Mouse (Mus musculus) neural tube, embryonic 13.5 days (tissue): ENCODE data around the gene Rapgef4. TPM values are rescaled to one million over a fixed set of nuclear protein-coding genes. Genes with fewer than 3 reads are reported as not detected.

ENCODE experiments used
- ATAC-seq: fragments of 200-750 bp; cut with Nextera tagmentation; 2 replicates; pipeline ENCODE4 v1.8.0; 2017; ENCODE audit warnings: low read depth, mild to moderate bottlenecking, moderate TSS enrichment, moderate library complexity
- H3K27ac ChIP-seq: fragments of 300-500 bp; sonication (generic); replicated peaks from 2 replicates; pipeline ENCODE4 v1.5.1; 2015; ENCODE audit warnings: moderate library complexity, mild to moderate bottlenecking, inconsistent platforms
- H3K27me3 ChIP-seq: fragments of 300-500 bp; sonication (generic); 2 replicates; pipeline ENCODE4 v1.6.1; 2015; ENCODE audit warnings: mild to moderate bottlenecking, inconsistent platforms
- H3K36me3 ChIP-seq: fragments of 300-500 bp; sonication (generic); 2 replicates; pipeline ENCODE4 v1.6.1; 2015; ENCODE audit warnings: mild to moderate bottlenecking, inconsistent platforms
- H3K4me1 ChIP-seq: fragments of 300-500 bp; sonication (generic); replicated peaks from 2 replicates; pipeline ENCODE4 v1.6.1; 2015; ENCODE audit warnings: inconsistent platforms
- H3K4me2 ChIP-seq: fragments of 300-500 bp; sonication (generic); 2 replicates; pipeline ENCODE4 v1.6.1; 2015; ENCODE audit warnings: inconsistent platforms, mild to moderate bottlenecking, moderate library complexity
- H3K4me3 ChIP-seq: fragments of 300-500 bp; sonication (generic); 2 replicates; pipeline ENCODE4 v1.5.1; 2015; ENCODE audit warnings: mild to moderate bottlenecking, inconsistent platforms
- H3K9ac ChIP-seq: fragments of 300-500 bp; sonication (generic); 2 replicates; pipeline ENCODE4 v1.6.1; 2015; ENCODE audit warnings: moderate library complexity, mild to moderate bottlenecking, inconsistent platforms
- H3K9me3 ChIP-seq: fragments of 300-500 bp; sonication (generic); 2 replicates; pipeline ENCODE4 v1.6.1; 2016; ENCODE audit warnings: inconsistent platforms
- WGBS: fragments of 180-500 bp; shearing (Covaris S2); methylation state at CpG from one replicate; pipeline ENCODE4 v1.1.7; 2015; 5-methylcytosine and 5-hydroxymethylcytosine counted together
- polyA plus RNA-seq: library from polyadenylated mRNA; unstranded; fragments of >200 nt; fragmentation: Nextera tagmentation; extraction: Ambion mirVana; gene quantifications from 2 replicates; pipeline ENCODE4 v1.2.1, GENCODE M21; 2015

The Rapgef4 gene
- polyA plus RNA-seq, 1 experiment from 2014 or later, result 24.7 TPM

GRCm38 (mm10) chr2:72093402-72094037, 112.5 kb downstream of the Rapgef4 start:
- peak overlapping the region; percentile 55 for H3K9ac ChIP-seq
- H3K36me3 ChIP-seq, result no peaks in the 10 kb centered on the region
- H3K27me3 ChIP-seq, result no peaks in the 10 kb centered on the region
- ATAC-seq, result peak; percentile 74
- peak overlapping the region; percentile 88 for H3K27ac ChIP-seq
- peak overlapping the region; percentile 49 for H3K4me2 ChIP-seq
- 11% methylated on average over 20 of the region's 20 CpGs for WGBS
- peaks cover 38% of the 10 kb centered on the region for H3K4me1 ChIP-seq
- no peaks in the 10 kb centered on the region for H3K9me3 ChIP-seq
- H3K4me3 ChIP-seq, result peak overlapping the region; percentile 33

- Histone ChIP-seq H3K4me1 (peaks cover 38% of the 10 kb centered on the region), H3K9me3 (no peaks in the 10 kb centered on the region), H3K4me2 (peak overlapping the region; percentile 49), H3K27ac (peak overlapping the region; percentile 88), H3K9ac (peak overlapping the region; percentile 55), H3K36me3 (no peaks in the 10 kb centered on the region), H3K4me3 (peak overlapping the region; percentile 33), H3K27me3 (no peaks in the 10 kb centered on the region)
- no peak for ATAC-seq
- WGBS, result 47% methylated on average over 8 of the region's 8 CpGs
These were observed 113.0 kb downstream of the Rapgef4 start for GRCm38 (mm10) chr2:72094038-72094437.

- H3K27me3 ChIP-seq, result no peaks in the 10 kb centered on the region
- H3K36me3 ChIP-seq, result no peaks in the 10 kb centered on the region
- H3K4me3 ChIP-seq, result no peak overlapping the region
- 62% methylated on average over 7 of the region's 7 CpGs for WGBS
- H3K4me2 ChIP-seq, result peak overlapping the region; percentile 49
- ATAC-seq, result no peak
- peak overlapping the region; percentile 88 for H3K27ac ChIP-seq
- no peak overlapping the region; the same call in 1 of the 2 replicates for H3K9ac ChIP-seq
- peaks cover 38% of the 10 kb centered on the region for H3K4me1 ChIP-seq
- no peaks in the 10 kb centered on the region for H3K9me3 ChIP-seq
These were observed 113.4 kb downstream of the Rapgef4 start for GRCm38 (mm10) chr2:72094446-72094845.

GRCm38 (mm10) chr2:72095002-72095401, 114.0 kb downstream of the Rapgef4 start:
- no peaks in the 10 kb centered on the region for H3K9me3 ChIP-seq
- ATAC-seq, result no peak
- H3K4me3 ChIP-seq, result no peak overlapping the region
- H3K4me1 ChIP-seq, result peaks cover 38% of the 10 kb centered on the region
- H3K27ac ChIP-seq, result peak overlapping the region; percentile 88
- no peaks in the 10 kb centered on the region for H3K36me3 ChIP-seq
- peak overlapping the region; percentile 49 for H3K4me2 ChIP-seq
- WGBS, result 54% methylated on average over 6 of the region's 6 CpGs
- no peak overlapping the region for H3K9ac ChIP-seq
- H3K27me3 ChIP-seq, result no peaks in the 10 kb centered on the region

GRCm38 (mm10) chr2:72096345-72096744, 115.3 kb downstream of the Rapgef4 start:
- 27% methylated on average over 3 of the region's 3 CpGs for WGBS
- Histone ChIP-seq H3K27me3 (no peaks in the 10 kb centered on the region), H3K4me3 (no peak overlapping the region), H3K27ac (no peak overlapping the region), H3K9ac (no peak overlapping the region), H3K9me3 (no peaks in the 10 kb centered on the region), H3K4me2 (no peak overlapping the region), H3K4me1 (peaks cover 38% of the 10 kb centered on the region), H3K36me3 (no peaks in the 10 kb centered on the region)
- no peak for ATAC-seq

- Histone ChIP-seq H3K4me1 (peaks cover 27% of the 10 kb centered on the region), H3K4me3 (no peak overlapping the region), H3K4me2 (no peak overlapping the region), H3K27ac (no peak overlapping the region), H3K9me3 (no peaks in the 10 kb centered on the region), H3K9ac (no peak overlapping the region), H3K36me3 (no peaks in the 10 kb centered on the region), H3K27me3 (no peaks in the 10 kb centered on the region)
- ATAC-seq, result no peak
- WGBS, result 89% methylated on average over 8 of the region's 8 CpGs
These were observed 117.3 kb downstream of the Rapgef4 start for GRCm38 (mm10) chr2:72098366-72098765.

GRCm38 (mm10) chr2:72104604-72105003, 123.6 kb downstream of the Rapgef4 start:
- Histone ChIP-seq H3K4me2 (no peak overlapping the region), H3K27ac (no peak overlapping the region), H3K36me3 (no peaks in the 10 kb centered on the region), H3K9me3 (no peaks in the 10 kb centered on the region), H3K9ac (no peak overlapping the region), H3K4me3 (no peak overlapping the region), H3K27me3 (no peaks in the 10 kb centered on the region), H3K4me1 (peaks cover 27% of the 10 kb centered on the region)
- no peak for ATAC-seq
- 66% methylated on average over 8 of the region's 8 CpGs for WGBS

- 34% methylated on average over 12 of the region's 12 CpGs for WGBS
- peak; percentile 79 for ATAC-seq
- Histone ChIP-seq H3K4me3 (no peak overlapping the region), H3K27me3 (no peaks in the 10 kb centered on the region), H3K4me1 (peaks cover 22% of the 10 kb centered on the region), H3K36me3 (no peaks in the 10 kb centered on the region), H3K4me2 (no peak overlapping the region), H3K9ac (no peak overlapping the region), H3K9me3 (no peaks in the 10 kb centered on the region), H3K27ac (peak overlapping the region; percentile 64)
These were observed 126.6 kb downstream of the Rapgef4 start for GRCm38 (mm10) chr2:72107525-72108180.

GRCm38 (mm10) chr2:72108448-72109312, 127.6 kb downstream of the Rapgef4 start:
- no peak for ATAC-seq
- no peak overlapping the region for H3K9ac ChIP-seq
- H3K36me3 ChIP-seq, result no peaks in the 10 kb centered on the region
- WGBS, result 38% methylated on average over 4 of the region's 4 CpGs
- H3K27ac ChIP-seq, result peak overlapping the region; percentile 64
- no peak overlapping the region for H3K4me2 ChIP-seq
- peaks cover 26% of the 10 kb centered on the region for H3K4me1 ChIP-seq
- H3K9me3 ChIP-seq, result no peaks in the 10 kb centered on the region
- H3K27me3 ChIP-seq, result no peaks in the 10 kb centered on the region
- H3K4me3 ChIP-seq, result no peak overlapping the region

GRCm38 (mm10) chr2:72110404-72110803, 129.4 kb downstream of the Rapgef4 start:
- Histone ChIP-seq H3K36me3 (no peaks in the 10 kb centered on the region), H3K27ac (no peak overlapping the region), H3K27me3 (no peaks in the 10 kb centered on the region), H3K9ac (no peak overlapping the region), H3K4me2 (no peak overlapping the region), H3K4me1 (peaks cover 43% of the 10 kb centered on the region), H3K4me3 (no peak overlapping the region), H3K9me3 (no peaks in the 10 kb centered on the region)
- no peak for ATAC-seq
- WGBS, result 80% methylated on average over 5 of the region's 5 CpGs

- H3K4me3 ChIP-seq, result no peak overlapping the region
- H3K9me3 ChIP-seq, result no peaks in the 10 kb centered on the region
- no peaks in the 10 kb centered on the region for H3K27me3 ChIP-seq
- H3K4me1 ChIP-seq, result peaks cover 52% of the 10 kb centered on the region
- 86% methylated on average over 5 of the region's 5 CpGs for WGBS
- H3K4me2 ChIP-seq, result no peak overlapping the region
- H3K9ac ChIP-seq, result no peak overlapping the region
- H3K27ac ChIP-seq, result peak overlapping the region; percentile 25
- no peak for ATAC-seq
- no peaks in the 10 kb centered on the region for H3K36me3 ChIP-seq
These were observed 132.7 kb downstream of the Rapgef4 start for GRCm38 (mm10) chr2:72113716-72114115.

GRCm38 (mm10) chr2:72114148-72114559, 133.1 kb downstream of the Rapgef4 start:
- H3K9me3 ChIP-seq, result no peaks in the 10 kb centered on the region
- no peaks in the 10 kb centered on the region for H3K36me3 ChIP-seq
- no peak overlapping the region for H3K4me3 ChIP-seq
- H3K27me3 ChIP-seq, result no peaks in the 10 kb centered on the region
- 74% methylated on average over 4 of the region's 4 CpGs for WGBS
- H3K4me2 ChIP-seq, result no peak overlapping the region
- H3K27ac ChIP-seq, result peak overlapping the region; percentile 25
- H3K4me1 ChIP-seq, result peaks cover 47% of the 10 kb centered on the region
- ATAC-seq, result peak; percentile 14; the same call in 1 of the 2 replicates
- H3K9ac ChIP-seq, result no peak overlapping the region
